Mouse (Mus musculus): Measurements from ENCODE around the gene Kctd3.

DNA sequence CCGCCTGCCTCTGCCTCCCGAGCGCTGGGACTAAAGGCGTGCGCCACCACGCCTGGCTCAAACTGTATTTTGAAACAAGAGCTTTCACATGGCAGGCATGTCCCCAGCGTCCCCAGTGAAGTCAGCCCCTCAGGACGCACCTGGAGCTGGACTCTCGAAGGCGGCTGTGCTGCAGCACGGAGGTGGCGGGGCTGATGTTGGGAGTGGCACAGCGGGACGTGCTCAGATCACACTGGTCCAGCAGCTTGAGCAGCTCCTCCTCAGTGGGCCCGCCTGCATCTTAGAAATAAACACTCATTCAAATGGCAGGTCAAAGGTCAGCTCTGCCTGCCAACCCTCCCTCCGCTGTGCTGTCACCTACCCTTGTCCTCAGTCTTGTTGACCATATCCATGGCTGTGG, 33.7 kb downstream of the Kctd3 start:
- TF ChIP-seq CTCF (IDR thresholded peaks at IDR 0.05; ENCODE audit: low read depth) (no peak), EP300 (IDR thresholded peaks at IDR 0.05; ENCODE audit: low read depth) (no peak)
